In genomic region chr7:48749298-48750163, GRCm38 (mm10) we compare ENCODE assay signal across 8 mouse cellular contexts. TPM values are rescaled to one million over a fixed set of nuclear protein-coding genes. Genes with fewer than 3 reads are reported as not detected.
DNase-seq lines count a peak whose midpoint lies in the region; ATAC-seq lines count a peak whose summit lies in the region.

No protein-coding gene starts in this region.

- peak overlapping the region; percentile 50 for H3K9ac ChIP-seq in hindbrain, embryonic 14.5 days

- DNase-seq in R1 (ENCODE audit: low read depth, low spot score), result peak; percentile 91
- DNase-seq in cerebellum, postnatal 14 days, result peak; percentile 93
- DNase-seq in frontal cortex, postnatal 25 days (ENCODE audit: low spot score in 2 of 2), result peak; percentile 67 to 82
- peak; percentile 98 for DNase-seq in hindbrain, embryonic 14.5 days (ENCODE audit: low spot score)
- DNase-seq in layer of hippocampus, postnatal 36 days, result peak; percentile 64 to 71
- DNase-seq in lung, postnatal 36 days, result peak; percentile 94
- DNase-seq in retina, postnatal 1 day, result peak; percentile 94
- peak; percentile 43 for DNase-seq in urinary bladder, adult 2 months (ENCODE audit: low spot score)

- peak overlapping the region; percentile 28 for H3K4me3 ChIP-seq in hindbrain, embryonic 14.5 days (replicated peaks; ENCODE audit: low read length)

- peak overlapping the region; percentile 62 for H3K4me2 ChIP-seq in hindbrain, embryonic 14.5 days (replicated peaks)

- no peaks in the 10 kb centered on the region for H3K27me3 ChIP-seq in hindbrain, embryonic 14.5 days (ENCODE audit: control insufficient read depth, insufficient read depth, low read length)

- H3K4me1 ChIP-seq in hindbrain, embryonic 14.5 days (replicated peaks; ENCODE audit: control insufficient read depth, insufficient read depth, low read length), result no peaks in the 10 kb centered on the region

- H3K27ac ChIP-seq in hindbrain, embryonic 14.5 days, result peak overlapping the region; percentile 34

- ATAC-seq in hindbrain, embryonic 14.5 days (ENCODE audit: low FRiP score), result peak; percentile 83

- no peaks in the 10 kb centered on the region for H3K9me3 ChIP-seq in hindbrain, embryonic 14.5 days (ENCODE audit: control insufficient read depth, low read length)

- WGBS in hindbrain, embryonic 14.5 days, result under 1% methylated on average over 24 of the region's 24 CpGs

- H3K36me3 ChIP-seq in hindbrain, embryonic 14.5 days (replicated peaks; ENCODE audit: control insufficient read depth, insufficient read depth), result no peaks in the 10 kb centered on the region

RNA-seq across cellular contexts. Expression of gene Zdhhc13, which starts 39.3 kb away (rescaled TPM):
- 44.1 and 45.1 TPM in 2 replicates for polyA plus RNA-seq in hindbrain, embryonic 14.5 days (2014; fragmentation: Nextera tagmentation; extraction: Ambion mirVana)
- total RNA-seq in layer of hippocampus, postnatal 36 days (2021), result 10 to 100 TPM; 21.4 to 23.4 TPM
- 36.3 and 49.5 TPM in 2 replicates for polyA plus RNA-seq in urinary bladder, adult 2 months (2012; rRNA removed)

Comparison
In these comparisons a context has a peak if more than half of its experiments do, and no peak if none do; other contexts are left out.
1. Peak in every context shown above with its lines: DNase-seq, ATAC-seq, H3K4me3 ChIP-seq and H3K27ac ChIP-seq.
2. DNase-seq: peak in every context shown above with its lines; median percentile 98 in hindbrain, embryonic 14.5 days; 94 in lung, postnatal 36 days; 94 in retina, postnatal 1 day; 93 in cerebellum, postnatal 14 days; 91 in R1; 74 in frontal cortex, postnatal 25 days; 68 in layer of hippocampus, postnatal 36 days; 43 in urinary bladder, adult 2 months.